Mouse (Mus musculus) liver, embryonic 12.5 days (tissue): ENCODE results near the gene Olfr538. TPM values are rescaled to one million over a fixed set of nuclear protein-coding genes. Genes with fewer than 3 reads are reported as not detected.
"Not testable (repeated sequence)": the region's sequence is repeated elsewhere in the genome, so short reads cannot be mapped to it uniquely, and the experiment has no call there.

Experiments used
- ATAC-seq: fragments of 200-750 bp; cut with Nextera tagmentation; 2 replicates; pipeline ENCODE4 v1.8.0; 2017; ENCODE audit warnings: moderate number of reproducible peaks, mild to moderate bottlenecking, moderate library complexity
- H3K27ac ChIP-seq: fragments of 300-500 bp; sonication (generic); 2 replicates; pipeline ENCODE4 v1.5.1; 2016; ENCODE audit warnings: mild to moderate bottlenecking
- H3K27me3 ChIP-seq: fragments of 300-500 bp; sonication (generic); replicated peaks from 2 replicates; pipeline ENCODE4 v1.6.1; 2016; ENCODE audit warnings: mild to moderate bottlenecking, moderate library complexity
- H3K36me3 ChIP-seq: fragments of 300-500 bp; sonication (generic); 2 replicates; pipeline ENCODE4 v1.6.1; 2016; ENCODE audit warnings: mild to moderate bottlenecking, moderate library complexity
- H3K4me1 ChIP-seq: fragments of 300-500 bp; sonication (generic); 2 replicates; pipeline ENCODE4 v1.6.1; 2016
- H3K4me2 ChIP-seq: fragments of 300-500 bp; sonication (generic); 2 replicates; pipeline ENCODE4 v1.6.1; 2016; ENCODE audit warnings: mild to moderate bottlenecking, moderate library complexity
- H3K4me3 ChIP-seq: fragments of 300-500 bp; sonication (generic); 2 replicates; pipeline ENCODE4 v1.5.1; 2016; ENCODE audit warnings: mild to moderate bottlenecking, moderate library complexity
- H3K9ac ChIP-seq: fragments of 300-500 bp; sonication (generic); 2 replicates; pipeline ENCODE4 v1.6.1; 2016; ENCODE audit warnings: mild to moderate bottlenecking, moderate library complexity
- H3K9me3 ChIP-seq: fragments of 300-500 bp; sonication (generic); replicated peaks from 2 replicates; pipeline ENCODE4 v1.6.1; 2016; ENCODE audit warnings: mild to moderate bottlenecking, moderate library complexity
- WGBS: fragments of 180-500 bp; shearing (Covaris S2); methylation state at CpG from one replicate; pipeline ENCODE4 v1.1.7; 2016; ENCODE audit not compliant: insufficient replicate concordance; 5-methylcytosine and 5-hydroxymethylcytosine counted together
- polyA plus RNA-seq: library from polyadenylated mRNA; unstranded; fragments of >200 nt; fragmentation: Nextera tagmentation; extraction: Ambion mirVana; gene quantifications from 2 replicates; pipeline ENCODE4 v1.2.1, GENCODE M21; 2016

Olfr538 gene
- not detected in 2 replicates for polyA plus RNA-seq

GRCm38 (mm10) chr7:140567586-140567985 is at the start of gene Olfr538:
Gene Olfr538 (plus strand): TSS chr7:140567886.
- Histone ChIP-seq H3K4me1 (no peaks in the 10 kb centered on the region), H3K4me2 (no peak within 1 kb of the TSS), H3K27ac (no peak within 1 kb of the TSS), H3K4me3 (no peak within 1 kb of the TSS), H3K27me3 (no peaks in the 10 kb centered on the region), H3K9ac (no peak within 1 kb of the TSS), H3K9me3 (0 out of 2 replicates have a peak, but pooled peaks cover 4% of the 10 kb centered on the region), H3K36me3 (no peaks in the 10 kb centered on the region)
- 58% methylated on average over 3 of the region's 3 CpGs for WGBS
- no peak for ATAC-seq

- ATAC-seq = no peak
- H3K36me3 ChIP-seq = no peaks in the 10 kb centered on the region
- 36% methylated on average over 2 of the region's 2 CpGs for WGBS
- H3K4me1 ChIP-seq = no peaks in the 10 kb centered on the region
- no peak overlapping the region for H3K4me3 ChIP-seq
- H3K9ac ChIP-seq = no peak overlapping the region
- no peak overlapping the region for H3K27ac ChIP-seq
- no peak overlapping the region for H3K4me2 ChIP-seq
- no peaks in the 10 kb centered on the region for H3K9me3 ChIP-seq
- H3K27me3 ChIP-seq = no peaks in the 10 kb centered on the region
These were observed 27.9 kb upstream of the Olfr538 start for GRCm38 (mm10) chr7:140539746-140540145.

GRCm38 (mm10) chr7:140600969-140601368 is 33.3 kb downstream of the Olfr538 start, which contains the start of gene Olfr46:
Gene Olfr46 (plus strand): TSS chr7:140601269.
- H3K9ac ChIP-seq, H3K9me3 ChIP-seq, ATAC-seq, H3K4me3 ChIP-seq, H3K4me1 ChIP-seq, H3K36me3 ChIP-seq, H3K4me2 ChIP-seq, H3K27ac ChIP-seq, H3K27me3 ChIP-seq: not testable (repeated sequence)
- WGBS = 55% methylated on average over 2 of the region's 2 CpGs

Other genes with a start within 250 kb of the Olfr538 start
- not detected in 2 replicates for gene Olfr525, start 247.0 kb upstream of the Olfr538 start, polyA plus RNA-seq
- not detected in 2 replicates for gene Olfr527, start 233.9 kb upstream of the Olfr538 start, polyA plus RNA-seq
- not detected in 2 replicates for gene Olfr60, start 206.2 kb upstream of the Olfr538 start, polyA plus RNA-seq
- not detected in 2 replicates for gene Olfr530, start 191.6 kb upstream of the Olfr538 start, polyA plus RNA-seq
- gene Olfr531, start 165.0 kb upstream of the Olfr538 start, polyA plus RNA-seq = not detected in 2 replicates
- not detected in 2 replicates for gene Olfr532, start 146.2 kb upstream of the Olfr538 start, polyA plus RNA-seq
- not detected in 2 replicates for gene Olfr533, start 104.5 kb upstream of the Olfr538 start, polyA plus RNA-seq
- gene Olfr535, start 83.7 kb upstream of the Olfr538 start, polyA plus RNA-seq = not detected in 2 replicates
- gene Olfr536, start 60.5 kb upstream of the Olfr538 start, polyA plus RNA-seq = not detected in 2 replicates
- not detected in 2 replicates for gene Olfr46, start 33.4 kb downstream of the Olfr538 start, polyA plus RNA-seq
- not detected in 2 replicates for gene Olfr61, start 61.1 kb downstream of the Olfr538 start, polyA plus RNA-seq
- not detected in 2 replicates for gene Olfr53, start 78.6 kb downstream of the Olfr538 start, polyA plus RNA-seq
- gene Olfr539, start 92.0 kb downstream of the Olfr538 start, polyA plus RNA-seq = not detected in 2 replicates
- gene Olfr45, start 114.1 kb downstream of the Olfr538 start, polyA plus RNA-seq = not detected in 2 replicates
- not detected in 2 replicates for gene Olfr541, start 129.4 kb downstream of the Olfr538 start, polyA plus RNA-seq
- not detected in 2 replicates for gene Cyp2e1, start 195.9 kb downstream of the Olfr538 start, polyA plus RNA-seq
- gene Syce1, start 220.0 kb downstream of the Olfr538 start, polyA plus RNA-seq = 0.15 TPM in 1 of 2 replicates, not detected in the other